Mouse (Mus musculus): ENCODE measurements around the gene Nfatc3. TPM values are rescaled to one million over a fixed set of nuclear protein-coding genes. Genes with fewer than 3 reads are reported as not detected.

The Nfatc3 gene
- polyA plus RNA-seq, 1 experiment from 2014 or later, result 26.6 TPM

GRCm38 (mm10) chr8:106146014-106146413, 87.4 kb downstream of the Nfatc3 start:
- no peak for DNase-seq (ENCODE audit: low spot score)

- no peak for DNase-seq (ENCODE audit: low spot score)
Observed at GRCm38 (mm10) chr8:106147868-106148565, 89.4 kb downstream of the Nfatc3 start.

- no peak for DNase-seq (ENCODE audit: low spot score)
Observed at GRCm38 (mm10) chr8:106149025-106149424, 90.4 kb downstream of the Nfatc3 start.

GRCm38 (mm10) chr8:106149801-106150652, 91.4 kb downstream of the Nfatc3 start, which contains the start of gene Pla2g15:
TSS of gene Pla2g15 (plus strand) at chr8:106150399.
- DNase-seq (ENCODE audit: low spot score), result peak; percentile 95

- no peak for DNase-seq (ENCODE audit: low spot score)
Observed at GRCm38 (mm10) chr8:106150653-106151000, 92.0 kb downstream of the Nfatc3 start.

- no peak for DNase-seq (ENCODE audit: low spot score)
Observed at GRCm38 (mm10) chr8:106151041-106151440, 92.4 kb downstream of the Nfatc3 start.

- DNase-seq (ENCODE audit: low spot score), result no peak
Observed at GRCm38 (mm10) chr8:106152876-106153275, 94.2 kb downstream of the Nfatc3 start.

GRCm38 (mm10) chr8:106157419-106157818, 98.8 kb downstream of the Nfatc3 start:
- DNase-seq (ENCODE audit: low spot score), result no peak

- no peak for DNase-seq (ENCODE audit: low spot score)
Observed at GRCm38 (mm10) chr8:106158381-106158780, 99.7 kb downstream of the Nfatc3 start.

GRCm38 (mm10) chr8:106159876-106160275, 101.2 kb downstream of the Nfatc3 start:
- no peak for DNase-seq (ENCODE audit: low spot score)

- no peak for DNase-seq (ENCODE audit: low spot score)
Observed at GRCm38 (mm10) chr8:106163251-106163650, 104.6 kb downstream of the Nfatc3 start.

- DNase-seq (ENCODE audit: low spot score), result peak; percentile 67
Observed at GRCm38 (mm10) chr8:106165460-106165859, 106.8 kb downstream of the Nfatc3 start.

GRCm38 (mm10) chr8:106168356-106169016, 109.8 kb downstream of the Nfatc3 start, which contains the start of gene Slc7a6:
TSS of gene Slc7a6 (plus strand) at chr8:106168857.
- peak; percentile 91 for DNase-seq (ENCODE audit: low spot score)

- DNase-seq (ENCODE audit: low spot score), result peak; percentile 45
Observed at GRCm38 (mm10) chr8:106169017-106169933, 110.6 kb downstream of the Nfatc3 start.

- DNase-seq (ENCODE audit: low spot score), result peak; percentile 26
Observed at GRCm38 (mm10) chr8:106169934-106170480, 111.4 kb downstream of the Nfatc3 start.

GRCm38 (mm10) chr8:106173566-106173965, 114.9 kb downstream of the Nfatc3 start:
- DNase-seq (ENCODE audit: low spot score), result no peak

GRCm38 (mm10) chr8:106176891-106177290, 118.3 kb downstream of the Nfatc3 start:
- DNase-seq (ENCODE audit: low spot score), result no peak

- no peak for DNase-seq (ENCODE audit: low spot score)
Observed at GRCm38 (mm10) chr8:106177594-106177993, 119.0 kb downstream of the Nfatc3 start.

- no peak for DNase-seq (ENCODE audit: low spot score)
Observed at GRCm38 (mm10) chr8:106178428-106178827, 119.8 kb downstream of the Nfatc3 start.

Measured in thymus, postnatal 0 days (tissue).